Mouse (Mus musculus): ENCODE measurements around the gene Ccdc189. TPM values are rescaled to one million over a fixed set of nuclear protein-coding genes. Genes with fewer than 3 reads are reported as not detected.

Gene Ccdc189
- total RNA-seq, 1 experiment, result 3.8 TPM

DNA sequence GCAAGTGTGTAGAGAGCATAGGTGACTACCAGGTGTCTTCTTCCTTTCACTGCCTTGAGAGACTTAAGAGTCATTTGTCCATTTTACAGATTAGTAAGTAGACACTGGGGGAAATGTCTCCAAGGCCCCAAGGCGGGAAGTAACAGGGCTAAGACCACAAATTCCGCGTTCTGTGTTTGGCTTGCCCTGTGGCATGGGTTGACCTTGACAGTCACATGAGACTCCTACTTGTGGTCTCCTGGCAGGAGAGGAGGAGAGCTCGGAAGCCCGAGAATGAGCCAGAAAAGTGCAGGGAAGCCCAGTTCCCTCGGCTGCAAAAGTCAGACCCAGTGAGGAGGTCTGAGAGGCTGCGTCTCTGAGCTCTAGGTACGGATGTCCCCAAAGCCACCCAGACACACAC is 25.1 kb upstream of the Ccdc189 start:
- TF ChIP-seq HCFC1 (IDR thresholded peaks at IDR 0.05; ENCODE audit: borderline replicate concordance, insufficient read depth, low read length), result no peak
- no peak for TF ChIP-seq CHD2 (IDR thresholded peaks at IDR 0.05; ENCODE audit: low read depth, low read length)
- no peak for TF ChIP-seq MAFK (IDR thresholded peaks at IDR 0.05; ENCODE audit: insufficient read depth, low read depth, low read length)
- TF ChIP-seq ZC3H11A (IDR thresholded peaks at IDR 0.05; ENCODE audit: borderline replicate concordance, low read depth, low read length), result no peak
- no peak for TF ChIP-seq ZNF384 (IDR thresholded peaks at IDR 0.05; ENCODE audit: low read depth, low read length)
- Histone ChIP-seq H3K9ac (ENCODE audit: insufficient read depth, low read depth, low read length, poor library complexity, severe bottlenecking) (no peak overlapping the region), H3K27ac (ENCODE audit: insufficient read depth, low read depth, low read length, poor library complexity, severe bottlenecking) (no peak overlapping the region), H3K4me3 (ENCODE audit: insufficient read depth in 1 of 2, low read depth in 1 of 2, low read length in 2 of 2, poor library complexity in 1 of 2, severe bottlenecking in 1 of 2) (no peak overlapping the region), H3K9me3 (ENCODE audit: control insufficient read depth, insufficient read depth, low read depth, low read length) (peaks cover 23% of the 10 kb centered on the region), H3K4me1 (ENCODE audit: control insufficient read depth in 2 of 2, insufficient read depth in 2 of 2, low read length in 2 of 2, poor library complexity in 1 of 2) (peaks cover 0 to 3% of the 10 kb centered on the region in 2 experiments; a peak in 1 of 4 replicates), H3K36me3 (ENCODE audit: control insufficient read depth, insufficient read depth, low read length, poor library complexity, severe bottlenecking) (peaks cover 30% of the 10 kb centered on the region)
- in situ Hi-C loops (cut with MboI; ENCODE audit: low sequenced_read_pairs in 2 of 2, unreplicated experiment in 2 of 2), result no loop called here
- DNase-seq (ENCODE audit: low read depth, low spot score), result no peak

DNA sequence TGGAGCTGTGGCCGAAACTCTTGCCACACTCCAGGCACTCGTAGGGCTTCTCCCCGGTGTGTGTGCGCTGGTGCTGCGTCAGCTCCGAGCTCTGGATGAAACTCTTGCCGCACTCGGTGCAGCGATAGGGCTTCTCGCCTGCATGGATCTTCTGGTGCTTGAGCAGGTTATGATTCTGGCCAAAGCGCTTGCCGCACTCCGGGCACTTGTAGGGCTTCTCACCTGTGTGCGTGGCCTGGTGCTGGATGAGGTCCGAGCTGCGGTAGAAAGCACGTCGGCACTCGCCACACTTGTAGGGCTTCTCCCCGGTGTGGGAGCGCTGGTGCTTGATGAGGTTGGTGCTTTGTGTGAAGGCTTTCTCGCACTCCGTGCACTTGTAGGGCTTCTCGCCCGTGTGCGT is 23.2 kb upstream of the Ccdc189 start:
- in situ Hi-C loops (cut with MboI; ENCODE audit: low sequenced_read_pairs in 2 of 2, unreplicated experiment in 2 of 2), result no loop called here
- peaks cover 0 to 3% of the 10 kb centered on the region in 2 experiments; a peak in 1 of 4 replicates for H3K4me1 ChIP-seq (ENCODE audit: control insufficient read depth in 2 of 2, insufficient read depth in 2 of 2, low read length in 2 of 2, poor library complexity in 1 of 2)
- no peak for TF ChIP-seq HCFC1 (IDR thresholded peaks at IDR 0.05; ENCODE audit: borderline replicate concordance, insufficient read depth, low read length)
- TF ChIP-seq MAFK (IDR thresholded peaks at IDR 0.05; ENCODE audit: insufficient read depth, low read depth, low read length), result no peak
- no peak for TF ChIP-seq CHD2 (IDR thresholded peaks at IDR 0.05; ENCODE audit: low read depth, low read length)
- no peak for TF ChIP-seq ZNF384 (IDR thresholded peaks at IDR 0.05; ENCODE audit: low read depth, low read length)
- TF ChIP-seq ZC3H11A (IDR thresholded peaks at IDR 0.05; ENCODE audit: borderline replicate concordance, low read depth, low read length), result no peak
- H3K4me3 ChIP-seq (ENCODE audit: insufficient read depth in 1 of 2, low read depth in 1 of 2, low read length in 2 of 2, poor library complexity in 1 of 2, severe bottlenecking in 1 of 2), result no peak overlapping the region
- H3K9ac ChIP-seq (ENCODE audit: insufficient read depth, low read depth, low read length, poor library complexity, severe bottlenecking), result no peak overlapping the region
- peaks cover 18% of the 10 kb centered on the region for H3K9me3 ChIP-seq (ENCODE audit: control insufficient read depth, insufficient read depth, low read depth, low read length)
- H3K36me3 ChIP-seq (ENCODE audit: control insufficient read depth, insufficient read depth, low read length, poor library complexity, severe bottlenecking), result peaks cover 30% of the 10 kb centered on the region
- DNase-seq (ENCODE audit: low read depth, low spot score), result no peak
- H3K27ac ChIP-seq (ENCODE audit: insufficient read depth, low read depth, low read length, poor library complexity, severe bottlenecking), result no peak overlapping the region

DNA sequence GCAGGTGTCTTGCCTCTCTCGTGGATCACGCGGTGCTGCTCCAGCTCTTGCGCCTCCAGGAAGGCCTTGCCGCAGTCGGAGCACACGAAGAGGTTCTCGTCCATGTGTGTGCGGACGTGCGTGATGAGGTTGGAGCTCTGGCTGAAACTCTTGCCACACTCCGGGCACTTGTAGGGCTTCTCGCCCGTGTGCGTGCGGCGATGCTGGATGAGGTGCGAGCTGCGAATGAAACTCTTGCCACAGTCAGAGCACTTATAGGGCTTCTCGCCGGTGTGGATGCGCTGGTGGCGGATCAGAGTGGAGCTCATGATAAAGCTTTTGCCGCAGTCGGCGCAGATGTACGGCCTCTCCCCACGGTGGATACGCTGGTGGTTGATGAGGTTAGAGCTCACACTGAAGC is 22.6 kb upstream of the Ccdc189 start:
- in situ Hi-C loops (cut with MboI; ENCODE audit: low sequenced_read_pairs in 2 of 2, unreplicated experiment in 2 of 2), result no loop called here

DNA sequence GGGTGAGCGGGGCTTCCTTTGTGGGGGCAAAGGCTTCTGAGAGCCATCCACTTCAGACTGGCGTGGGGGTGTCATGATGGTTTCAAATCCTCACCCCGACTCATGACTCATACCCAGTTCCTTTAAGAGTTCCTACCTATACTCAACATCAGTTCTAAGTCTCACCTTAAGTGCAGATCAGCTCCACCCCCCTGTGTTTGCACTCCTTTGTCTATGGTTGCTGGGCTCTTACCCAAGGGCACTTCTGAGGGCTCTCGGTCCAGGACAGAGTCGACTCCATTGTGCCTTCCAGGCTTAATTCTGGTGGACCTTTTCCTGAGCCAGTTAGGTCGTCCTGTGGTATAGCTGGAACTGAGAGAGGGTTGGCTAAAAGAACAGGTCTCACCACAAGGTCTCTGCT is 18.8 kb upstream of the Ccdc189 start:
- Histone ChIP-seq H3K9me3 (ENCODE audit: control insufficient read depth, insufficient read depth, low read depth, low read length) (peaks cover 12% of the 10 kb centered on the region), H3K4me1 (ENCODE audit: control insufficient read depth in 2 of 2, insufficient read depth in 2 of 2, low read length in 2 of 2, poor library complexity in 1 of 2) (peaks cover 0 to 5% of the 10 kb centered on the region in 2 experiments; a peak in 2 of 4 replicates), H3K4me3 (ENCODE audit: insufficient read depth in 1 of 2, low read depth in 1 of 2, low read length in 2 of 2, poor library complexity in 1 of 2, severe bottlenecking in 1 of 2) (no peak overlapping the region), H3K36me3 (ENCODE audit: control insufficient read depth, insufficient read depth, low read length, poor library complexity, severe bottlenecking) (peaks cover 40% of the 10 kb centered on the region), H3K27ac (ENCODE audit: insufficient read depth, low read depth, low read length, poor library complexity, severe bottlenecking) (no peak overlapping the region), H3K9ac (ENCODE audit: insufficient read depth, low read depth, low read length, poor library complexity, severe bottlenecking) (no peak overlapping the region)
- in situ Hi-C loops (cut with MboI; ENCODE audit: low sequenced_read_pairs in 2 of 2, unreplicated experiment in 2 of 2), result no loop called here
- DNase-seq (ENCODE audit: low read depth, low spot score), result no peak
- TF ChIP-seq ZNF384 (IDR thresholded peaks at IDR 0.05; ENCODE audit: low read depth, low read length), result no peak
- no peak for TF ChIP-seq CHD2 (IDR thresholded peaks at IDR 0.05; ENCODE audit: low read depth, low read length)
- TF ChIP-seq MAFK (IDR thresholded peaks at IDR 0.05; ENCODE audit: insufficient read depth, low read depth, low read length), result no peak
- TF ChIP-seq ZC3H11A (IDR thresholded peaks at IDR 0.05; ENCODE audit: borderline replicate concordance, low read depth, low read length), result no peak

More for the DNA sequence above, 22.6 kb upstream of the Ccdc189 start:
- peak overlapping the region; percentile 13; the same call in 1 of the 2 replicates for H3K27ac ChIP-seq (ENCODE audit: insufficient read depth, low read depth, low read length, poor library complexity, severe bottlenecking)
- no peak for TF ChIP-seq ZC3H11A (IDR thresholded peaks at IDR 0.05; ENCODE audit: borderline replicate concordance, low read depth, low read length)
- TF ChIP-seq ZNF384 (IDR thresholded peaks at IDR 0.05; ENCODE audit: low read depth, low read length), result no peak
- no peak for TF ChIP-seq CHD2 (IDR thresholded peaks at IDR 0.05; ENCODE audit: low read depth, low read length)
- TF ChIP-seq HCFC1 (IDR thresholded peaks at IDR 0.05; ENCODE audit: borderline replicate concordance, insufficient read depth, low read length), result no peak
- no peak for TF ChIP-seq MAFK (IDR thresholded peaks at IDR 0.05; ENCODE audit: insufficient read depth, low read depth, low read length)
- no peak overlapping the region for H3K4me3 ChIP-seq (ENCODE audit: insufficient read depth in 1 of 2, low read depth in 1 of 2, low read length in 2 of 2, poor library complexity in 1 of 2, severe bottlenecking in 1 of 2)
- H3K9me3 ChIP-seq (ENCODE audit: control insufficient read depth, insufficient read depth, low read depth, low read length), result peaks cover 14% of the 10 kb centered on the region
- no peak overlapping the region for H3K9ac ChIP-seq (ENCODE audit: insufficient read depth, low read depth, low read length, poor library complexity, severe bottlenecking)
- peaks cover 0 to 3% of the 10 kb centered on the region in 2 experiments; a peak in 1 of 4 replicates for H3K4me1 ChIP-seq (ENCODE audit: control insufficient read depth in 2 of 2, insufficient read depth in 2 of 2, low read length in 2 of 2, poor library complexity in 1 of 2)
- DNase-seq (ENCODE audit: low read depth, low spot score), result no peak
- peaks cover 30% of the 10 kb centered on the region for H3K36me3 ChIP-seq (ENCODE audit: control insufficient read depth, insufficient read depth, low read length, poor library complexity, severe bottlenecking)

Data from ES-E14 (cell line).